Mouse (Mus musculus): ENCODE measurements at regions not wholly inside any gene's neighbourhood (a gene's known extent, or its start where the extent isn't known, plus 50 kb on each side); places are given as distances from the start of the nearest gene placed in this dataset.

DNA sequence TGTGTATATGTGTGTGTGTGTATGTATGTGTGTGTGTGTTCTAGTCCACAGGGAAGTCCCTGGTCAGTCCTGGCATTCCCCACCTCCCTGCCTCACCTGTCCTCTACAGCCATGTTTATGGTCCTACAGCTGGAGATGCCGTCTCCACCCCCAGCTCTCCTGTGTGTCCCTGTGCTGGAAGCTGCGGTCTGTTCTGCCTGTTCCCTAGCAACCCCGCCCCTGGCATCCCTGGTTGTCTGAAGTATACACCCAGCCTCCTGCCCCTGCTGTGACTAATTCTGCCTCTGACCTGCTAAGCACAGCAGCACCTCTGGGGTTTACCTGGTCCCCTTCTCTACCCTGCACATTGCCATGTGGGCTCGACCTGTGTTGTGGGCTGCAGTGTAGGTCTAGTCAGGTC, 66.8 kb downstream of the Tpra1 start:
- TF ChIP-seq EP300 (IDR thresholded peaks at IDR 0.05; ENCODE audit: insufficient read depth, low read depth, low read length) (no peak), CTCF (IDR thresholded peaks at IDR 0.05) (no peak), POLR2A (IDR thresholded peaks at IDR 0.05; ENCODE audit: insufficient read depth, low read depth, low read length) (no peak)
